Mouse (Mus musculus): Measurements from ENCODE around the gene Phactr3.

Gene Phactr3

GRCm38 (mm10) chr2:178135713-178136112, 16.9 kb downstream of the Phactr3 start:
- DNase-seq (ENCODE audit: low spot score in 2 of 2), result no peak

GRCm38 (mm10) chr2:178137518-178137917, 18.7 kb downstream of the Phactr3 start:
- DNase-seq (ENCODE audit: low spot score in 2 of 2), result peak in 1 of 2 experiments; percentile 14

GRCm38 (mm10) chr2:178141489-178141922, 22.7 kb downstream of the Phactr3 start:
- no peak for DNase-seq (ENCODE audit: low spot score in 2 of 2)

- DNase-seq (ENCODE audit: low spot score in 2 of 2), result no peak
Measured at GRCm38 (mm10) chr2:178142291-178143023, 23.7 kb downstream of the Phactr3 start.

- no peak for DNase-seq (ENCODE audit: low spot score in 2 of 2)
Measured at GRCm38 (mm10) chr2:178143024-178143415, 24.2 kb downstream of the Phactr3 start.

- DNase-seq (ENCODE audit: low spot score in 2 of 2), result no peak
Measured at GRCm38 (mm10) chr2:178143898-178144297, 25.1 kb downstream of the Phactr3 start.

- no peak for DNase-seq (ENCODE audit: low spot score in 2 of 2)
Measured at GRCm38 (mm10) chr2:178149312-178149711, 30.5 kb downstream of the Phactr3 start.

GRCm38 (mm10) chr2:178150697-178151096, 31.9 kb downstream of the Phactr3 start:
- no peak for DNase-seq (ENCODE audit: low spot score in 2 of 2)

- DNase-seq (ENCODE audit: low spot score in 2 of 2), result no peak
Measured at GRCm38 (mm10) chr2:178153601-178154000, 34.8 kb downstream of the Phactr3 start.

GRCm38 (mm10) chr2:178154129-178154528, 35.4 kb downstream of the Phactr3 start:
- no peak for DNase-seq (ENCODE audit: low spot score in 2 of 2)

- no peak for DNase-seq (ENCODE audit: low spot score in 2 of 2)
Measured at GRCm38 (mm10) chr2:178154576-178154975, 35.8 kb downstream of the Phactr3 start.

GRCm38 (mm10) chr2:178155176-178155916, 36.6 kb downstream of the Phactr3 start:
- DNase-seq (ENCODE audit: low spot score in 2 of 2), result no peak

GRCm38 (mm10) chr2:178155917-178156282, 37.1 kb downstream of the Phactr3 start:
- DNase-seq (ENCODE audit: low spot score in 2 of 2), result no peak

GRCm38 (mm10) chr2:178158936-178159335, 40.2 kb downstream of the Phactr3 start:
- DNase-seq (ENCODE audit: low spot score in 2 of 2), result no peak

GRCm38 (mm10) chr2:178163981-178164380, 45.2 kb downstream of the Phactr3 start:
- no peak for DNase-seq (ENCODE audit: low spot score in 2 of 2)

- no peak for DNase-seq (ENCODE audit: low spot score in 2 of 2)
Measured at GRCm38 (mm10) chr2:178165943-178166342, 47.2 kb downstream of the Phactr3 start.

- DNase-seq (ENCODE audit: low spot score in 2 of 2), result no peak
Measured at GRCm38 (mm10) chr2:178169983-178170382, 51.2 kb downstream of the Phactr3 start.

GRCm38 (mm10) chr2:178173951-178174350, 55.2 kb downstream of the Phactr3 start:
- DNase-seq (ENCODE audit: low spot score in 2 of 2), result no peak

GRCm38 (mm10) chr2:178175286-178175931, 56.6 kb downstream of the Phactr3 start:
- no peak for DNase-seq (ENCODE audit: low spot score in 2 of 2)

GRCm38 (mm10) chr2:178184251-178184650, 65.5 kb downstream of the Phactr3 start:
- DNase-seq (ENCODE audit: low spot score in 2 of 2), result no peak

- DNase-seq (ENCODE audit: low spot score in 2 of 2), result no peak
Measured at GRCm38 (mm10) chr2:178184862-178185261, 66.1 kb downstream of the Phactr3 start.

GRCm38 (mm10) chr2:178188988-178189387, 70.2 kb downstream of the Phactr3 start:
- DNase-seq (ENCODE audit: low spot score in 2 of 2), result no peak

- no peak for DNase-seq (ENCODE audit: low spot score in 2 of 2)
Measured at GRCm38 (mm10) chr2:178192881-178193280, 74.1 kb downstream of the Phactr3 start.

Measured in urinary bladder, adult 18-20 months (tissue).